Mouse (Mus musculus): ENCODE measurements around the gene A930018P22Rik.
"Not testable (repeated sequence)": the region's sequence is repeated elsewhere in the genome, so short reads cannot be mapped to it uniquely, and the experiment has no call there.

A930018P22Rik gene

DNA sequence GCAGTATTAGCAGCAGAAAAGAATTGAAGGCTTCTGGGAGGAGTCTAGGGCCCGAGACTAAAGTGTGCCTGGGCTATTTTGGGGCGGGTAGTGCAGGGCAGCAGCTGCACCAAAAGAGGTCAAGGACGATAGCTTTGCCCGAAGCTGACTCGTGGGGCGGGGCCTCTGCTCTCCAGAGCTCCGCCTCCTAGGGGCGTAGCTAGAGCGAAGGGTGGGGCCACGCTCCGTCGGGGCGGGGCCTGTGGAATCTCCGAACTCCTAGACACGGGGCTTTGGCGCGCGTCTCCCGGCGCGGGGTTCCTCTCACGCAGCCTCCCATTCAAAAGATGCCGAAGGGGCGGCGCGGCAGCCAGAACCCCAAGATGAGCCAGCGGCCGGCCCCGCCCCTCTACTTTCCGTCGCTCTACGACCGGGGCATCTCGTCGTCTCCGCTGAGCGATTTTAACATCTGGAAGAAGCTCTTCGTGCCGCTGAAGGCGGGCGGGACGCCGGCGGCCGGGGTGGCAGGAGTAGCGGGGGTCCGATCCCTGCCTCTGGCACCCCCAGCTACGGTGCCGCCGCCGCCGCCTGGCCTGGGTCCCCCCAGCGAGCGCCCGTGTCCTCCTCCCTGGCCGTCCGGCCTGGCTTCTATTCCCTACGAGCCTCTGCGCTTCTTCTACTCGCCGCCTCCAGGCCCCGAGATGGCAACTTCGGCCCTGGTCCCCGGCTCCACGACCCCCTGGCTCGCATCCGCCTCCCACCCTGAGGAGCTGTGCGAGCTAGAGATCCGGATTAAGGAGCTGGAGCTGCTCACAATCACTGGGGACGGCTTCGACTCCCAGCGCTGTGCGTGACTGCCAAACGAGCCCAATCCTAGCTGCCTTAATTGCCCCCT is at the start of gene A930018P22Rik:
Gene A930018P22Rik (plus strand): TSS at position 265 of the 874 bp plus-strand sequence.
- DNase-seq (ENCODE audit: low read depth, low spot score) = peak; percentile 97

DNA sequence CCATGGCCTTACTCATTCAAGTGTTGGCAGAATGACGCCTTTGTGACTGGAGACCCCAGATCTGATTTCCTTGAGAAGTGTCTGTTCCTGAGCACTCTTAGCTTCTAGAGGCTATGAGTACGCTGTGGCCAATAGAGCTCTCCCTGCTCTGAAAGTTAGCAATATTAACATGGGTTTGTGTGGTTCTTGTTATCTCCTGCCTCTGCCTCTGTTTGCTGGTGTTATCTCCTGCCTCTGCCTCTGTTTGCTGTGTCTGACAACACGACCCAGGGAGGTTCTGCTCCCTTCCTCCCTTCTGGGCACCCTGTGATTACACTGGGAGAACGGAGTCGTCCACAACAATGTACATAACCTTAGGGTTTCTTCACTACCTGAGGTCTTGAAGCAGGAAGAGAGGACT is 44.3 kb upstream of the A930018P22Rik start:
- DNase-seq (ENCODE audit: low read depth, low spot score) = not testable (repeated sequence)

DNA sequence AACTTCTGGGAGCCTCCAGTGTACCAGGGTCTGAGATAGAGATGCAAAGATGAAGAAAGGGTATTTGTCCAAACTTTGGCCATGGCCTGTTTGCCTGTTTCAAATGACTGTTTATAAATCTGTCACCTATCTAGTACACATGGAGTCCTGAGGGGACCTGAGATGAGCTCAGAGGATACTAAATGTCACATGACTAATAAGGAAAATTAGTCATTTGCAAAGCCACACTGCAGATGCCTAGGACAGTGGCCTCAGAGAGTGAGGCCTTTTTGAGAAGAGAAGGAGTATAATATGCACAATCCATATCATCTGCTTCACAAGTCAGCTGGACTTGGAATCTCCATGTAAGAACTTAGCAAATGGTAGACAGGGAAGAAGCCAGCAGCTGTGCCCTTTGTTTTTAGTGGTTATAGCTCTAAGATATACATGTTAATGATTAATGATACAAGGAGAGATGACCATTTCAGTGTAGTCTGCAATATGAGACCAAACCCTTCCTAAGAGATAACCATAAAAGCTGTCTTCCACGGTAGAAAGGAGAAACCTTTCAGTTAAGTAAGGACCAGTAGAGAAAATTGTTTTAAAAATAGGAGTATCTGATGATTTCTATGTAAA is 41.0 kb upstream of the A930018P22Rik start:
- not testable (repeated sequence) for DNase-seq (ENCODE audit: low read depth, low spot score)

DNA sequence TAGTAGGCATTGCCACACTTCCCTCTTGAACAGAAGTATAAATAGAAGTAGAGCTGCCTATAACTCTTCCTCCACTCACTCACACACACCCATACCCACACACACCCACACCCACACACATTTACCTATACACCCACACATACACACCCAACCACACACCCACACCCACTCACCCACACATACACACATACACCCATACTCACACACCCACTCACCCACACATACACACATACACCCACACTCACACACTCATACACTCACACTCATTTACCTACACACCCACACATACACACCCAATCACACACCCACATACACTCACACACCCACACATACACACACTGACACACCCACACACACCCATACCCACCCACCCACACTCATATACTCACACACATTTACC is 40.1 kb upstream of the A930018P22Rik start:
- no peak for DNase-seq (ENCODE audit: low read depth, low spot score)

DNA sequence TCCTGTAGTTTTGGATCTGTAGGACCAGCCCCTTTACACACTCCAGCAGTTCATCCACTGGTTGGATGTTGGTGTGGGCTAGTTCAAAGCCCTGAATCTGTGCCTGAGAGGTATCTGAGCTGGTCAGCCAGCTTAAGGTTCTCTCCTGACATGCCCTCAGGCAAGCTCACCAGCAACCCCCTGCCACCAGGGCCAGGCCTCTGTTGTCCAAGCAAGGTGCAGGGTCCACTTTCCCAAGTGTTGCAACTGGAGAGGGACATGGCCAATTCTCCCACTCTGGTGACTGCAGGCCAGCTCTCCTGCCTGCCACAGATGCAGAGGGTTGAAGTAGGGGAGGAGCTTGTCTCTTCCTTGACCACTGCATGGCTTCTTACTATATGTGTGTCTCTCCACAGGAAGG is 38.5 kb upstream of the A930018P22Rik start:
- peak; percentile 2 for DNase-seq (ENCODE audit: low read depth, low spot score)

DNA sequence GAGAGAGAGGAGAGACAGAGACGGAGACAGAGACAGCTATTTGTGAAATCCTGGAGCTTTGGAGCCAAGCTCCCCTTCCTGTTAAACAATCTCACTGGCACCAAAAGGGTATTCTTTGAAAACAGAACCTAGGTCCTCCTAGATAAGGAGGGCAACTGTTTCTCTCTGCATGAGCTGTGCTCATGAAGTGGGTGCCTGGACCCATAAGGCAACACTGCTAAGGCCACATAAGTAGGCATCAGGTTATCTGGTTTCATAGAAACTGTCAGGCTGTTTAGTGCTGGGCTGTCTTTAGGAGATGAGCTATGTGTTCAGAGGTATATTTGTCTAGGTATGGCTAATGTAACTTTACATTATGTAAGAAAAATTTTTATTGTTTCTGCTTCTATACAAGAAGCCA is 35.0 kb upstream of the A930018P22Rik start:
- not testable (repeated sequence) for DNase-seq (ENCODE audit: low read depth, low spot score)

DNA sequence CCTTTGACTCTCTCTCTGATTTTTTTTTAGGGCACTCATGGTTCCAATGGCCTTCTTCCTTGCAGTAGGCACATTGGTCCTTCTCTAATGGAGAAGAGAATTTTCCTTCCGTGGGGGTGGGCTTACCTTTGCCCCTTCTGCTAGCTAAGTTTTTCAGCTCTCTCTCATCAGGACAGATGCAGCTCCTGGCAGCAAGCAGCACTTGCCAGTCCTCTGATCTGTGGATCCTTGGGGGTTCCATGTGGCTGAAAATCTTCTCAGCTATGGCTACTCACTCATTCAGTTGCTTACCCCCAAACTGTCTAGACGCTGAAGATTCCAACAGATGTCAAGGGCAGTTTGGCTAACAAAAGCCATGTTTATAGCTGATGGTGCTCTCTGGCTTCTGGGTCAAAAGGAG is 29.3 kb upstream of the A930018P22Rik start:
- peak; percentile 1 for DNase-seq (ENCODE audit: low read depth, low spot score)

DNA sequence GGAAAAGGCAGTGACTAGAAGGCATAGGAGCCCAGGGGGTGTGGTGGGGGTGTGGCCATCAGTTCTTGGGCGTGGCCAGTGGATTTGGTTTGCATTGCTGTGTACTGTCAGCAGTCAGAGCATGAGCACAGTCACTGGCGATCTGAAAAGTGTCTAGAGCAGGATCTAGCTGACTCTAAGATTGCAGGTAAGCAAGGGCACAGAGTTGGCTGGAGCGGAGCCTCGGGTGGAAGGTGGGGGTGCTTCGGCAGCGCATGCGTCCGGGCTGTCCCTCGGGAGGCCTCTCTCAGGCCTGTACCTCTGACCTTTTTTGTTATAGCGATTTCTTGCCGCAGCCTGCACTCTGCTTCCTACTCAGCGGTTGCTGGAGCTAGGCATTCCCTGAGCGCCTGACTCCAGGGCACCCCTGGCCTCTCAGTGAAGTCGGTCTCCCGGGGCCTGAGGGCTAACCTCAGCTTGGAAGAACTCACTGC is 26.8 kb upstream of the A930018P22Rik start, which contains the start of gene Cd59a:
Gene Cd59a (plus strand): TSS at position 61 of the 473 bp plus-strand sequence.
- DNase-seq (ENCODE audit: low read depth, low spot score) = peak; percentile 92

DNA sequence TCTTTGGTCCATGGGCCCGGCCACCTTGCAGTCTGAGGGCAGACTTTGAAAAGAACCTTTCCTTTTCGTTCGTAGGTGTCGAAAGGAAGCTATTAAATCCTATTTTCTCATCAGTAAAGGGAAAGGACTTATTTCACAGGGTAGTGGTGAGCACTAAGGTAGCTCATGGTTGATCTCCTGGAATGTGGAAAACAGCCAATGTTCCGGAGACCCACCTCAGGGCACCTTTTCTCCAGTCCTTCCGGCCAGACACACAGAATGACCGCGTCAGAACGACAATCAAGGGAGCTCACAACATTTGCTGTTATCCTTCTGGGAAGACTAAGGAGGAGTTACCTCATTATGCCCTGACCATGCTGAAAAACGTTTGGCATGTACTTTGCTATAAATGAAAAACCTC is 26.3 kb upstream of the A930018P22Rik start:
- DNase-seq (ENCODE audit: low read depth, low spot score) = peak; percentile 26

DNA sequence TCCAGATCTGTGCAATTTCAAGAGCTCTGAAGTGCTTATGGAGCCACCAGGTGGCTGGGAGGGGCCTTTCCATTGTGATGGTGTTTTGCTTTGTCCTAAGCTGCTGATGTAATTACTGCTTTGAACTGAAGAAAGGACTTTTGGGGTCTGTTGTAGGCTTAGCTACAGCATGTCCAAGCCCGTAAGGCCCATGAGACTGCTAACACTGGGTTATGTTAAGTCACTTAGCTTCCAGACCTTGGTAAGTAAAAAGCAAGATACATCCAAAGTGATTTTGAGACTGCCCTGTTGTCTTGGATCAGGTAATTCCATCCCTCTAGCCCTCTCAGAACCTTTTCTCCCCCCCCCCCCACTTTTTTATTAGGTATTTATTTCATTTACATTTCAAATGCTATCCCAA is 25.8 kb upstream of the A930018P22Rik start:
- peak; percentile 26 for DNase-seq (ENCODE audit: low read depth, low spot score)

DNA sequence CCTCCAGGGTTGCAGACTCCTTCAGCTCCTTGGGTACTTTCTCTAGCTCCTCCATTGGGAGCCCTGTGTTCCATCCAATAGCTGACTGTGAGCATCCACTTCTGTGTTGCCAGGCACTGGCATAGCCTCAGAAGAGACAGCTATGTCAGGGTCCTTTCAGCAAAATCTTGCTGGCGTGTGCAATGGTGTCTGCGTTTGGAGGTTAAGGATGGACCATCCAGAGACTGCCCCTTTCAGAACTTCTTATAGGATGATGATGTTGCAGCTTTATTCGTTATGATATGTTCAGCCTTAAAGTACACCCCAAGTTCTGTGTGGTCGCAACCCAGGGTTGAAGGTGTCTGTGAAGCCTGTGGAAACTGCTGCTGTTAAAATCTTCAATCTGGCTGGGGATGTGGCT is 25.2 kb upstream of the A930018P22Rik start:
- DNase-seq (ENCODE audit: low read depth, low spot score) = peak; percentile 1

DNA sequence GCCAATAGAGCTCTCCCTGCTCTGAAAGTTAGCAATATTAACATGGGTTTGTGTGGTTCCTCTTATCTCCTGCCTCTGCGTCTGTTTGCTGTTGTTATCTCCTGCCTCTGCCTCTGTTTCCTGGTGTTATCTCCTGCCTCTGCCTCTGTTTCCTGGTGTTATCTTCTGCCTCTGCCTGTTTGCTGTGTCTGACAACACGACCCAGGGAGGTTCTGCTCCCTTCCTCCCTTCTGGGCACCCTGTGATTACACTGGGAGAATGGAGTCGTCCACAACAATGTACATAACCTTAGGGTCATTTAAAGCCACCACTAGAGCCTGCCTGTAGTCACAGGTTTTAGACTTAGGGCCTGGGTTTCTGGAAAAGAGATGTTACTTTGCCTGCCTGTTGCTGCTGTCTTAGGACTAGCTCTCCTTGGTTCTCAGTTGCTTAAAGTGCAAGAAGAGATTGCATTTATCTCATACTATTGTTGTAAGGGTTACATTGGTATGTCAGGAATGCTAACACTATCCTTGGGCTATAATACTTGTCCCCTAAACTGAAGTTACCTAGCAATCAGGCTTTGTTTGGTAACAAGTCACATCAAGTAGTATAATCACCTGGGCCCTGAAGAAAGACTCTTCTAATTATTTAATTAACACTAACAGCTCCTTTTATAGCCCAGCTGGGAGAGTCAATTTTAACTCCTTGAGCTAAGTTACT is 23.9 kb upstream of the A930018P22Rik start:
- DNase-seq (ENCODE audit: low read depth, low spot score) = no peak

DNA sequence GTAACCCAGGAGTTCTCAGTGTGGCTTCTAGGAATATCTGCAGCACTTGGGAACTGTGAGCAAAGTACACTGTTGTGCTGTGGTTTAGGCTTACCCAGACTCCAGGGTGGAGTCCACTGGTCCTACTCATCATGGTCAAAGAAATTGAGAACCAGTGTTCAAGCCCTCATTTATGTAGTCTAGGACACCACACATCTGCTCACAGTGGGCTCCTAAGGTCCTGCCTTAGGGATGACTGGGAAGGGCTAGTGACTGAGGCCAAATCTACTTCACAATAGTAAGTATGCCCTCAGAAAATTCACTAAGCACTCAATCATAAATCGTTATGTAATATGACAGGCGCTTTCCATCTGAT is 23.4 kb upstream of the A930018P22Rik start:
- DNase-seq (ENCODE audit: low read depth, low spot score) = no peak

DNA sequence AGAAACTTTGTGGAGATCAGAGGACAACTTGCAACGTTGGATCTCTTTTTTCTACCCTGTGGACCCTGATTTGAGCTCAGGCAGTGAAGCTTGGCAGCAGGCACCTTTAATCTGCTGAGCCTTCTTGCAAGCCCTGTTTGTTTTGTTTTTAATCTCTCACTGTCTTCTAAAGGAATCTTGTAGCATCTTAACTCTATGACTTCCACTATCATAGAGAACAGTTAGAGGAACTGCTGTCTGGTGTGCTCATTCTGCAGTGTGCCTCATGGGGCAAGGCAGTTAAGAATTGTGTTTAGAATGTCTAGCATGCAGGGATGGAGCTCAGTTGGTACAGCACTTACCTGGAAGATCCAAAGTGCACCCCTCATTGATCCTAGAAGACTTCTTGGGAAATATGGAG is 22.6 kb upstream of the A930018P22Rik start:
- no peak for DNase-seq (ENCODE audit: low read depth, low spot score)

DNA sequence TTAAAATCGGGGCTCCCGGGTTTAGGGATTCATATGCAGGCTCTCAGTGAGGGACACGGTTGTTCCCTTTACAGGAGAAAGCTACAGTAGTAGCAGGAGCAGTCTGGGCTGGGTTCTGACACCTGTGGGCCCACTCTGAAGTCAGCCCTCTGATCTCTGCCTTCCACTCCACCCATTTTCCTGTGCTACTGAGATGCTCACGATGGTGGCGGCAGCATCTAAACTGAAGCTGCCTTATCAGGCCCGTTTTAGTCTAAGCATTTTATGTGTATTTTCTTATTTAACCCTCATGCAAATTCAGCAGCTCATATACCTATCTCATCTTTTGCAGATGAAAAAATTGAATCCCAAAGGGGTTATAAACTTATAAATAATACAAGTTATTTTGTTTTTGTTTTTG is 17.8 kb upstream of the A930018P22Rik start:
- DNase-seq (ENCODE audit: low read depth, low spot score) = no peak

DNA sequence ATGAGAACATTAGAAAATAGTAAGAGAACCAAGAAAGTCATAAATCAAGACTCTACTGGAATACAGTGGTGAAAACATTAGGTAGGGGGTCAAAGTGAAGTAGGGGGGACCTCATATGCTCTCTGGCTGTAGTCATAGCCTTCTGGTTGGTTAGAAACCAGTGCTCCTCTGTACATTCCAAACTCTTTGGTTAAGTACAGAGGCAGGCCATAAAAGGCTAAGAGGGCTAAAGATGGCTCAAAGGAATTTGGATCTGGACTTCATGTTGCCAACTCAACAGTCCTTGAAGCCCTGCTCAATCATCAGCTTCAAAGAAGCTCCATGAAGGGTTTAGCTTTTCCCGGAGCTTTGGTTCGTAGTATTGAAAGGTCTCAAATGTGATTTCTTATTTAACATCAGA is 13.5 kb upstream of the A930018P22Rik start:
- DNase-seq (ENCODE audit: low read depth, low spot score) = not testable (repeated sequence)

DNA sequence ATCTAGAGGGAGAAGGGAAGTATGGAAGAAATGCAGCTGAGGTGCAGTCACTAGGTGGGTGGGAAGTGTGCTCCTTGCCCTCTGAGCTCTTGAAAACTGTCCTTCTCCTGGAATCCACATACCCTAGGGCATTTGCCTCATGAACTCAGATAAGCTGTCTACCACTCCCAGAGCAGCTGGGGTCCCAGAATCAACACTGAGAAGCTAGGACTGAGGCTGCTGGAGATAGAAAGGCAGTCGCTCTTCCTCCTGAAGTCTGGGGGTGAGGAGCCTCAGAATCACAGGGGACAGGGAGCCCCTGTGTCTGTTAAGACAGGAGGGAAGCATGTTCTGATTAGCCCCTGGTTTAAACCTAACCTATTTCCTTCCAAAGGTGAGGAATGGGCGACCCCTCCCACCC is 13.0 kb upstream of the A930018P22Rik start:
- DNase-seq (ENCODE audit: low read depth, low spot score) = no peak

DNA sequence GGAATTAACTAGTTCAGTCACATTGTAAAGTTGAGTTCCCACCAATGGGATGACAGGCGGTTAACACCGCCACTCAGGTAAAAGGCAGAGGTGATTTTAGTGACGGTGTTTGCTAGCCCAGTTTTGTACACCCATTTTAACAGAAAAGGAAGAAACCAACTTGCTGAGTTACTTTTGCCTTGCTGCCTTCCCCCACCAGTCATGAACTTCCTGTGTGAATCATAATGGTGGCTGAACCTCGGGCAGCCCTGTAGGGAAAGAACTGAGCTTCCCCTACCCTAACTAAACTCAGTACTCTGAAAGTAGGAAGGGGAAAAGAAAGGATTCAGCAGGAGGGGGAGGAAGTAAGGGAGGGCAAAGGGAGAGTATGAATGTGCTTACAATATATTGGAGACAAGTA is 12.5 kb upstream of the A930018P22Rik start:
- peak; percentile 53 for DNase-seq (ENCODE audit: low read depth, low spot score)

DNA sequence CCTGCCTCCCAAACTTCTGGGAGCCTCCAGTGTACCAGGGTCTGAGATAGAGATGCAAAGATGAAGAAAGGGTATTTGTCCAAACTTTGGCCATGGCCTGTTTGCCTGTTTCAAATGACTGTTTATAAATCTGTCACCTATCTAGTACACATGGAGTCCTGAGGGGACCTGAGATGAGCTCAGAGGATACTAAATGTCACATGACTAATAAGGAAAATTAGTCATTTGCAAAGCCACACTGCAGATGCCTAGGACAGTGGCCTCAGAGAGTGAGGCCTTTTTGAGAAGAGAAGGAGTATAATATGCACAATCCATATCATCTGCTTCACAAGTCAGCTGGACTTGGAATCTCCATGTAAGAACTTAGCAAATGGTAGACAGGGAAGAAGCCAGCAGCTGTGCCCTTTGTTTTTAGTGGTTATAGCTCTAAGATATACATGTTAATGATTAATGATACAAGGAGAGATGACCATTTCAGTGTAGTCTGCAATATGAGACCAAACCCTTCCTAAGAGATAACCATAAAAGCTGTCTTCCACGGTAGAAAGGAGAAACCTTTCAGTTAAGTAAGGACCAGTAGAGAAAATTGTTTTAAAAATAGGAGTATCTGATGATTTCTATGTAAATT is 11.3 kb upstream of the A930018P22Rik start:
- not testable (repeated sequence) for DNase-seq (ENCODE audit: low read depth, low spot score)

DNA sequence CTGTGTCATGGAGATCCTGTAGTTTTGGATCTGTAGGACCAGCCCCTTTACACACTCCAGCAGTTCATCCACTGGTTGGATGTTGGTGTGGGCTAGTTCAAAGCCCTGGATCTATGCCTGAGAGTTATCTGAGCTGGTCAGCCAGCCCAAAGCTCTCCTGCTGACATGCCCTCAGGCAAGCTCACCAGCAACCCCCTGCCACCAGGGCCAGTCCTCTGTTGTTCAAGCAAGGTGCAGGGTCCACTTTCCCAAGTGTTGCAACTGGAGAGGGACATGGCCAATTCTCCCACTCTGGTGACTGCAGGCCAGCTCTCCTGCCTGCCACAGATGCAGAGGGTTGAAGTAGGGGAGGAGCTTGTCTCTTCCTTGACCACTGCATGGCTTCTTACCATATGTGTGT is 9.0 kb upstream of the A930018P22Rik start:
- DNase-seq (ENCODE audit: low read depth, low spot score) = not testable (repeated sequence)

DNA sequence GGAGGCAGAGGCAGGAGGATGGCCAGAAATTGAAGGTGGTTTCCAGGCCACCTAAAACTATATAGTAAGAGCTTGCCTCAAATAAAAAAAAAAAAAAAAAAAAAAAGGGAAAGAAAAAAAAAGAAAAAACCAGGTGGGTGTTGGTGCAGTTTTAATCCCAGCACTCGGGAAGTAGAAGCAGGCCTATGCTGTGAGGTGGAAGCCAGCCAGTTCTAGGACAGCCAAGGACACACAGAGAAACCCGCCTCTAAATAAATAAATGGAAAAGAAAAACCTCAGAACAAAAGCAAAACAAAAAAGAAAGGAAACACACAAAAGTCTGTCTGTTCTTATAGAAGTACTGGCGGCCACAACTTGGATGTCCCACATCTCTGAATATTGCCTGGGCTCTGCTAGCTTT is 7.7 kb upstream of the A930018P22Rik start:
- DNase-seq (ENCODE audit: low read depth, low spot score) = peak; percentile 36

DNA sequence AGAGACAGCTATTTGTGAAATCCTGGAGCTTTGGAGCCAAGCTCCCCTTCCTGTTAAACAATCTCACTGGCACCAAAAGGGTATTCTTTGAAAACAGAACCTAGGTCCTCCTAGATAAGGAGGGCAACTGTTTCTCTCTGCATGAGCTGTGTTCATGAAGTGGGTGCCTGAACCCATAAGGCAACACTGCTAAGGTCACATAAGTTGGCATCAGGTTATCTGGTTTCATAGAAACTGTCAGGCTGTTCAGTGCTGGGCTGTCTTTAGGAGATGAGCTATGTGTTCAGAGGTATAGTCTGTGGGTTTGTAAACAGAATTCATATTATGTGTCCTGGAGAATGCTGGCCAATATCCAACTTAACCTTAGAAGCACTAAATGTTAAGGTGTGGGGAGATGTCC is 5.4 kb upstream of the A930018P22Rik start:
- DNase-seq (ENCODE audit: low read depth, low spot score) = not testable (repeated sequence)

Data from A20 (cell line).